Mouse (Mus musculus) cerebellum, postnatal 14 days (tissue): ENCODE data around the gene Gnb3.

Source experiments
- DNase-seq, 2 experiments: peaks; one replicate each; pipeline ENCODE4 v3.0.0; 2021; ENCODE audit warnings: mixed read lengths in 2 of 2

The Gnb3 gene

DNA sequence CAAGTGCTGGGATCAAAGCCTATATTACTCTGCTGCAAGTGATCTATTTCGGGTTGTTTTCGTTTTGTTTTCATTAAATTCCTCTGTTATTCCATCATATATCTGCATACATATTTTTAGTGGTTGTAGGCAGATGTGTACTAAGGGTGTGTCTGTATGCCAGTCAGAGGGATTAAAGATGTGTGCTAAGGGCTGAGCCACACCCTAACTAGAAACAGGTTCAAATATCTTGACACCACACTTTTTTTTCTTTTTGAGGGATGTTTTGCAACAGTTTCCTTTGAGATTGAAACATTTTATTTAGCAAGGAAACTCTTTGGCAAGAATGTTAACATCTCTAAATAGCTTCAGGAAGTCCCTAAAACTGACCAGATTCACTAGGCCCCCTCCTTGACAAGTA is 43.9 kb downstream of the Gnb3 start:
- DNase-seq = no peak

DNA sequence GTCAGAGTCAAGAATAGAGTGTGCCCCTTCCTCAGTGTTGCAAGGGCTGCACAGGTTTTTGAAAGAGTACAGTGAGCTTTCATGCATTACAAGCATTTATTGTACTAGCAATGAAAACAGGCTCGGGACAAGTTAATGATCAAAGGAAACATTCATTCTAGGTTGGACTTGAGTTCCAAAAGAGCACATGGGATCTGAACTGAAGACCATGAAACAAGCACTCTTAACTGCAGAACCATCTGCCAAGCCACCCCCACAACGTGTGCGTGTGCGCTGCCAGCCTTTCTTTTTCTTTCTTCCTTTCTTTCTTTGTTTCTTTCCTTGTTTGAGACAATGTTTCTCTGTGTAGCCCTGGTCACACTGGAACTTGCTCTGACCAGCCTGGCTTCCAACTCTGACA is 44.3 kb downstream of the Gnb3 start:
- DNase-seq = no peak

DNA sequence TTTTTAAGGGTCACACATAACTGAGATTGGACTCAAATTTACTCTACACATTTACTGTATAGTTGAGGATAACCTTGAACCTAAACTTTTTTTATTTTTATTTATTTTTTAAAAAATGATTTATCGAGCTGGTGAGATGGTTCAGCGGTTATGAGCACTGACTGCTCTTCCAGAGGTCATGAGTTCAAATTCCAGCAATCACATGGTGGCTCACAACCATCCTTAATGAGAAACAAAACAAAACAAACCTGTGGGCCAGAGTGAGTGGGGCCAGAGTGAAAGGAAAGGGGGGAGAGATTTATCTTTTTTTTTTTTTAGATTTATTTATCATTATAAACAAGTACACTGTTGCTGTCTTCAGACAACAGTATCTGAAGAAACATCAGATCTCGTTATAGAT is 48.2 kb downstream of the Gnb3 start:
- no peak for DNase-seq

DNA sequence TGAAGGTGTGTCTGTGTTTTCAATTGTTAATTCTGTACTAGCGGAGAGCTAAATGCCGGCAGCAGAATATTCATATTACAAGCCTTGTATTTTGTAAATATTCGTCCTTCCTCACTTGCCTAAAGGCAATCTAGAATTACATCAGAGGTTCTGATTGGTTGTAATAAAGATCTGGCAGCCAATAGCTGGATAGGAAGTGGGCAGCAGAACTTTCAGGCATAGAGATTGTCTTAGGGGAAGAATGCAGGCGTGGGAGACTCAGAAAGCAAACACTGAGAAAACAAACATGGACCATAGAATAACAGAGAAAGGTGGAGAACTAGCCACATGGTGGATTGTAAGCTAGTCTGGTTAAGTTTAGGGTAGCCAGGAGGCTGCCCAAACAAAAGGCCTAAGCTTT is 50.0 kb downstream of the Gnb3 start:
- no peak for DNase-seq

DNA sequence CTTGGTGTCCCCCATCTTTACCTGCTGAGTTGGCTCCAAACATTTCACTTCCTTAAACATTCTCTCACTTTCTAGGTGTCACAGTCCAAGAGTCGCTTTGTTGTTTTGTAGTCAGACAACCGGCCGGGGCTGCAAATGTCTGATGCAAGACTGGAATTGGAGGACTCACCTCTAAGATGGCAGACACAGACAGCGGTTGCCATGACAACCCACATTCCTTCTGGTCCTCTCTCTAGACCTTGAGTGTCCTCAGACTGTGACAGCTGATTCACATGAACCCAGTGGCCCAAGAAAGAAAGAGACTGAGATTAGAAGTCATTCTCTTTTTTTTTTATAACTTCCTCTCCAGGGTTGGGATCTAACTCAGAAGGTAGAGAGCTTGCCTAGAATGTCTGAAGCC is 50.6 kb downstream of the Gnb3 start:
- DNase-seq = peak; percentile 26 to 52

DNA sequence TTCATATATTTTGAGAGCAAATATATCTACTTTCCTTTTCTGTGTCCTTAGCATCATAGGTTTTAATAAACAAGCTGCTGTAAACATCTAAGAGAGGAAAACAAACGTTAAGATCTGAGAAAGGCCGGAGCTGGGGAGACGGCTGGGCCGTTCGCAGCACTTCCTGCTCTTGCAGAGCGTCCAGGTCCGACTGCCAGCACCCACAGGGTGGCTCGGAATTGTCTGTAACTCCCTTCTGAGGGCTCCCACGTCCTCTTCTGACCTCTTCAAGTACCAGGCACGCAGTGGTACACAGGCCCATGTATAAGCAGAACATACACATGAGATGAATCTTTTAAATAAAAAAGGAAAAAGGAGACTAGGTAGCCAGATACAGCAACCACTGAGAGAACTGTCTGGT is 52.4 kb downstream of the Gnb3 start:
- peak; percentile 47 to 68 for DNase-seq

DNA sequence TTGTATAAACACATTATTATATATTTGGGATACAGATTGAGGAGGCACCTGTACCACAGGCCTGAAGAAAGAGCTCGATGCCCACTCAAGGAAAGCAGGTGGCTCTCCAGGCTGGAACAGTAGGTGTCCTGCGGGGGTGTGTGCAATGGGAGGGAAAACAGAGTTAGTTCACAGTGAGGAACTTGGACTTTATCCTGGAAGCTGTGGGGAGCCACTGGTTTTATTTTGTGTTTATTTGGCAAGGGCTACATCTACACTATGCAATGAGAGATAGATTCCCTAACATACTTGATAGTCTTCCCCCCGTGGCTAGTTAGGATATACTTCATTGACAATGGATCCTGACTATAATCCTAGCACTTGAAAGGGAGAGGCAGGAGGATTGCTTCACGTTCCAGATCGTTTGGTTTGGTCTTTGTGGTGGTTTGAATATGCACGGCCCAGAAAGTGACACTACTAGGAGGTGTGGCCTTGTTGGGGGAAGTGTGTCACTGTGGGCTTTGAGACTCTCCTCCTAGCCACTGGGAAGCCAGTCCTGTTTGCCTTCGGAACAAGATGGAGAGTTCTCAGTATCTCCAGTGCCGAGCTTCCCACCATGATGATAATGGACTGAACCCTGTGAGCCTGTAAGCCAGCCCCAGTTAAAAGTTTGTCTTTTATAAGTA is 53.2 kb downstream of the Gnb3 start:
- peak; percentile 82 to 90 for DNase-seq
